Mouse (Mus musculus) neutrophil, adult 65 days (primary cell): ENCODE measurements around the gene Fbxo17. TPM values are rescaled to one million over a fixed set of nuclear protein-coding genes. Genes with fewer than 3 reads are reported as not detected.

Experiments
- total RNA-seq: library from RNA; stranded (reverse); gene quantifications from 2 replicates; pipeline ENCODE4 v1.2.4, GENCODE M21; 2023

The Fbxo17 gene
- total RNA-seq: 2.2 and 4.9 TPM in 2 replicates

DNA sequence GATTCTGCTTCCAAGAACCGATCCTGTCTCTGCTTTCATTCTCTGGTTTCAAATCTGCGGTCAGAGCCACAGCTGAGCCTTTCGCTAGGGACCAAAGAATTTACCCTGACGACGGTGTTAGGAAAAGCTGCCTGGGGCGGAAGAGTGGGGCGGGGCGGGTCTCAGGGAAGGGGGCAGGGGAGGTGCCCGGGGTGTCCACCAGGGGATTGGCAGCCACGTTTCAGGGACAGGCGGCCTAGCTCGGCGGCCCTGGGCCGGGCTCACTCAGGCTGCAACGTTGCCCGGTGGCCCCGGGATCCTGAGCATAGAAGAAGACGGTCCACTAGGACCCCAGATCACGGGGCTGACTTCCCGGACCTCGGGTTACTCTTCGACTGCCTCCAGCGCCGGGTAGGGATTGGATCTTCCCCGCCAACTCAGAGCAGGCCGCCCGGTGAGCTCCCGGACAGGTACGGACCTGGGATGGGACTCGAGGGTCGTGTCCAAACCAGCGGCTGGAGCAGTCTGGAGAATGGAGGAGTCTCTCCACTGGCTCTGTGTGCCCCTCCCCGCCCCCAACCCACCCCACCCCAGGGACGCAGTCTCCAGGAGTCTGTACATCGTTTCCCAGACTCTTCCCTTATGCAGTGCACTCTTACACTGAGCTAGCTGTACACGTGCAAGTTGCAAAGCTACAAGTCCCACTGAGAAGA, at the start of gene Fbxo17:
Gene Fbxo17 (plus strand): TSS at position 215 of the 692 bp plus-strand sequence.

DNA sequence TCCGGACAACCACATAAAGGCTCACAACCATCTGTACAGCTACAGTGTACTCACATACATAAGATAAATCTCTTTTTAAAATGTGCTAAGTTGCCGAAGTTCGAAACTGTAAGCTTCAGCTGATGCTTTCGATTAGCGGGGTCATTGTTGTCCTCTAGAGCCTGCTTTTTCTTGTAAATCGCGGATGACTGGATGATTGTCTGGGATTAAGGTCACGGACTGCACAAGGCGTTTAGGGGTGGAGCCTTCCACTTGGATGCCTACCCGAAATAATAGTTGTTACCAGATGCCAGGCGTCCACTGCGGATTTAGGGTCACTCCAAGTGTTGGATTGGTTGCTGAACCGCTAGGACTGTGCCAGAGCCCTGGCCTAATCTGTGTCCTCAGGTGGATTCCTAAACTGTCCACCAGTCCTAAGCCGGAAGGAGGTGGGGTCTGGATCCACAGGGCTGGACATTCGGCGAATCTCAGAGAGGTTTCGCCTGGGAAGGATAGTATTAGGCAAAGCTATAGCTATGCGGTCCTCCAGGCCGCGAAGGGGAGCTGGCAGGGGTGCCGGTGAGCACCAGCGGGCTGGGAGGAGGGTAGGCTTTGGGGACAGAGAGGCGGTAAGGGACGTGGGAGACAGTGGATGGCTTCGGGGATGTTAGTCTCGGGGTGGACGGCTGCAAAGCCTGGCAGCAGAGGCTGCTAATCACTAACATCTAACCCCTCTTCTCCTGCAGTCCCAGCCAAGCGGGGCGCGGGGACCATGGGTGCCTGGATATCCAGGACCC, 23.9 kb upstream of the Fbxo17 start, which contains the start of gene Fbxo27:
Gene Fbxo27 (plus strand): TSS at position 305 of the 776 bp plus-strand sequence.

DNA sequence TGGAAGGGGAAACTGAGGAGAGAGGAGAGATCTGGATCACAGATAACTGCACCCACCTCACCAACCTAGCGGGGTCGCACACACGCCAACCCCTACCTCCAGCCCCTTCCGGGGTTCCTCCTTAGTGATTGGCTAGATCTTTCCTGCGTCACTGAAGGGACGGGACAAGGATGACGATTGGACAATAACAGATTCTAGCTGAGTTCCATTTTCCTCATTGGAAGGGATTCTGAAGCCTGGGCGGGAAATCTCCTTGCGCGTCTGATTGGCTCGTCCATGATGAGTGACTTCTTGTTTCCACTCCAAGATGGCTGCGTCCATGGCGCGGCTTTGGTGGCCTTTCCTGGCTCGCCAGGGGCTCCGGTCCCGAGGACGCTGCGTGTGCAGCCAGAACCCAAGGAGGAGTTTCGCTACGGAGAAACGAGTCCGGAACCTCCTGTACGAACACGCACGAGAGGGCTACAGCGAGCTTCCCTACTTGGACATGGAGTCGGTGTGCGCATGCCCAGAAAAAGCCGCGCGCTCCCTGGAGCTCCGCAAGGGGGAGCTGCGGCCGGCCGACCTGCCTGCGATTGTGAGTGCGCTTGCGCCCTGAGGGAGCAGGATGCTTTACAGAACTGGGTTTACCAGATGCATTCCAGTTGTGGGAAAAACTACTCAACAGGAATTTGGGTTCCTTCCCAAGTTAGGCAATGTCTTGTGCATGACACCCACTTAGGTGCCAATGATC, 25.3 kb downstream of the Fbxo17 start, which contains the start of the genes Mrps12 and Sars2:
Gene Mrps12 (minus strand): TSS at position 112 of the 730 bp plus-strand sequence.
Gene Sars2 (plus strand): TSS at position 284 of the 730 bp plus-strand sequence.

DNA sequence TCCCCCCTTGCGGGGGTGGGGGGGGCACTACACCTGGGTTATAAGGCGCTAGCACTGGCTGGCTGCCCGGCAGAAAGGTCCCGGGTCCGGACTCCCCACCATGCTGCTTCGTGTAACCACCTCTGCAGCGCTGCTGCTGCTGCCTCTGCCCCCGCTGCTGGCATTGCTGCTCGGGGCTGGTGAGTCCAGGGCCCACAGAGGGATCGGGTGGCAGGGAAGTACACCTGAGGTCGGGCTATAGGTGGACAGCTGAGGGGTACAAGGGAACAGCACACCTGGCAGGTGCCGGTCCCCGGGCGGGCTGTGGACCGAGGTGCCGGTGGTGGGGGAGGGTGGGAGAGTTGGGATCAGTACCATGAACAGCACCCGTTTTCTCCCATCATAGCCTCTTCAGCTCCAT, 39.5 kb downstream of the Fbxo17 start, which contains the start of gene Ccer2:
Gene Ccer2 (plus strand): TSS at position 96 of the 400 bp plus-strand sequence.

DNA sequence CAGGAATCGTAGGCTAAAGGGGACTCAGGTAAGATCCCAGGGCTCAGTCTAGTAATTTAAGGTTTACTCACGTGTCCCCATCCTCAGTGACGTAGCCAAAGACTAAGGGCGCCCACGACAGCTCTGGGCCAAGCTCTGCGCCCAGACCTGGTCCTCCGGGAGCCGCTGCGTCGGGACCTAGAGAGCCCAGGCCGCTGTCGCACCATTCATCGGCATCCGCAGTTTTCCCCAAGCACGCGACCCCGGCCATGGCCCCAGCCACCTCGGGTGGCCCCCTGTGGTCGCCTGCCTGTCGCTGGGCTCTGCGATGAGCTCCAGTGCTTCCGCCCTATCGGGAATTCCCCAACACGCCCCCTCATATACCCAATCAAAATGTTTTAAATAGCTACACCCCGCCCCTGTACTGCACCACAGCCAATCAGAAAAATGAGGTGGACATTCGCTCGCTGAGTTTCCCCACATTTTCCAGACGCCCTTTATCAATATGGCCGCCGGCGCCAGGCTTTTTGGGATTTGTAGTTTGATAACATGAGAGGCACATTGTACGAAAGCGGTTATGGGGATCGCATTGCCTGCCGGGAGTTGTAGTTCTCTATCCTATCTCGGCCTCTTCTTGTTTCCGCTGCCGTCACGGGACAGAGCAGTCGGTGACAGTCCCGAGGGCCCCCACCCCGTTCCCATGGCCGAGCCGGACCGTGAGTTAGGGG, 49.7 kb downstream of the Fbxo17 start, which contains the start of gene Sirt2:
Gene Sirt2 (plus strand): TSS at position 563 of the 707 bp plus-strand sequence.

DNA sequence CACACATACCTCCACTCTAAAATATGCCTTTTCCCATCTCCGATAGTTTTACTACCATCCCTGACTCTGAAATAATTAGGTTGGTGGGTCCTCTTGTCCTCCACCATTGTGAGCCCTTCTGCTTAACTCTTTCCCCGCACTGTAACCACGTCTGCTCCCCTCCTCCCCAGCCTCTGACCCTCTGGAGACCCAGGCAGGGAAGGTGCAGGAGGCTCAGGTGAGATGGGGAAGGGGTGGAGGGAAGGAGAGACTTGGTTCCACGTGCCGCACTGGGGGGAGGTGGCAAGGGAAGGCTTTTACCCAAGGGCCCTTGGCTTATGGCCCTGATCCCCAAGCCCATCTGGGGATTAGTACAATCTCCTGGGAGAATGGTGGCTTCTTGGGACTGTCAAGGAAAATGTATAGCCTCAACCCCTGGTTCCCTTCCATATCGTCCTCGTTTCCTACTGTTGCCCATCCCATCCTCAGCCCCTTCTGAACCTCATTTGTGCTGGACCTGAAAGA, 50.9 kb downstream of the Fbxo17 start, which contains the start of gene Nfkbib:
Gene Nfkbib (minus strand): TSS at position 51 of the 504 bp plus-strand sequence.

Other genes starting within 250 kb of the Fbxo17 start
- gene Ifnl2, start 206.3 kb upstream of the Fbxo17 start, total RNA-seq: not detected in 2 replicates
- gene Ifnl3, start 194.0 kb upstream of the Fbxo17 start, total RNA-seq: not detected in 2 replicates
- not detected in 2 replicates for gene Sycn, start 175.9 kb upstream of the Fbxo17 start, total RNA-seq
- 0.60 and 0.68 TPM in 2 replicates for gene Nccrp1, start 169.6 kb upstream of the Fbxo17 start, total RNA-seq
- gene Samd4b, start 118.7 kb upstream of the Fbxo17 start, total RNA-seq: 67.4 and 83.8 TPM in 2 replicates
- 7.0 and 7.5 TPM in 2 replicates for gene Pak4, start 118.6 kb upstream of the Fbxo17 start, total RNA-seq
- gene Acp7, start 85.5 kb upstream of the Fbxo17 start, total RNA-seq: not detected in 2 replicates
- gene Fbxo27, start 24.0 kb upstream of the Fbxo17 start, total RNA-seq: 0.95 TPM in 1 of 2 replicates, not detected in the other
- gene Mrps12, start 25.0 kb downstream of the Fbxo17 start, total RNA-seq: 13.6 and 16.0 TPM in 2 replicates
- gene Sars2, start 25.2 kb downstream of the Fbxo17 start, total RNA-seq: 6.7 and 8.1 TPM in 2 replicates
- not detected in 2 replicates for gene Ccer2, start 39.4 kb downstream of the Fbxo17 start, total RNA-seq
- gene Sirt2, start 49.9 kb downstream of the Fbxo17 start, total RNA-seq: 79.6 and 98.8 TPM in 2 replicates
- gene Nfkbib, start 50.7 kb downstream of the Fbxo17 start, total RNA-seq: 69.5 and 83.2 TPM in 2 replicates
- 98.4 and 115 TPM in 2 replicates for gene Rinl, start 72.2 kb downstream of the Fbxo17 start, total RNA-seq
- 348 and 515 TPM in 2 replicates for gene Hnrnpl, start 91.7 kb downstream of the Fbxo17 start, total RNA-seq
- 100 and 104 TPM in 2 replicates for gene Ech1, start 108.4 kb downstream of the Fbxo17 start, total RNA-seq
- gene Lgals4, start 117.0 kb downstream of the Fbxo17 start, total RNA-seq: 14.9 and 15.9 TPM in 2 replicates
- not detected in 2 replicates for gene Lgals7, start 147.0 kb downstream of the Fbxo17 start, total RNA-seq
- not detected in 2 replicates for gene Capn12, start 164.6 kb downstream of the Fbxo17 start, total RNA-seq
- gene Actn4, start 245.5 kb downstream of the Fbxo17 start, total RNA-seq: 112 and 115 TPM in 2 replicates